Mouse (Mus musculus): Measurements from ENCODE around the gene Crip1. TPM values are rescaled to one million over a fixed set of nuclear protein-coding genes. Genes with fewer than 3 reads are reported as not detected.

Crip1 gene
- 1,000 to 10,000 TPM; 1,349 to 2,216 TPM for polyA plus RNA-seq (2017; shearing (Covaris generic))

DNA sequence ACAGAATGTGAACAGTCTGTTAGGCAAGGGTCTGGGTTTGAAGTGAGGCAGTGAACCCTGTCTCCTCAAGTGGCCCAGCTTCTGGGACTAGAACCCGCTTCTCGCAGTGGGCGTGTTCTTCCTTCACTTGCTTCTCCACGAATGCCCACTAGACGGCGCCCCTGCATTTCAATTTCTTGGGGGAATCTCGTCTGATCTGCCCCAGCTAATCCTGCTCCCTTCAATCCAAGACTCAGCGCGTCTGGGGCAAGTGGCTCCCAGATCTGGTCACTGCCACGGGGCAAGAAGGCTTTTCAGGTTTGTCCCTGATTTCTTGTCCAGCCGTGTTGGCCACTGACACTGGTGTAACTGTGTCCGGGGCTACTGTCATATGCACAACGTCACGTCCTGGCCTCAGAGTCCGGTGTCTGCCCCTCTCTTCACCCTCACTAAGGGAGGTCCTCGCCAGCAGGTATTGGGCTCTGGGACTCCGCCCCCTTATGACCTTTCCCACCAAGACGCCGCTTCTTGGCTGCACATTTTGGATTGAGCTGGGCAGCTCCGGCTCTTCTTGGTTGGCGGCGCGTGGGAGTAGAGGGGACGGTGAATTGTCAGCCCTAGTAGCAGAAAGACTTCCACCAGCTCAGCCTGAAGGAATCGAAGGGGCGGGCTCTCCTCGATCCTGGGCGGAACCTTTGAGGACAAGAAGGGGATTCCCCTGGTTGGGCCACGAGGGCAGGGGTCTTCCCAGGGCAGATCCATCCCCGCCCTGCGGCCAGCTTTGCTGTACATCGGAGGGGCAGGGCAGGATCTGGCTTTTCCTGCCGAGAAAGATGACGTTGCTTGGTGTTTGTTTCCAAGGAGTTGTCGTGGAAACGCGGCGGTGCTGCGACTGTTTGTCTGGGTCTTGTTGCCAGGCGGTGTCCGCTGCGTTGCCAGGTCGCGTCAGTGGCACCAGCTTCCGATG lies at the start of gene Crip1:
Gene Crip1, plus strand, starts transcription at position 205 of the 946 bp plus-strand sequence.

DNA sequence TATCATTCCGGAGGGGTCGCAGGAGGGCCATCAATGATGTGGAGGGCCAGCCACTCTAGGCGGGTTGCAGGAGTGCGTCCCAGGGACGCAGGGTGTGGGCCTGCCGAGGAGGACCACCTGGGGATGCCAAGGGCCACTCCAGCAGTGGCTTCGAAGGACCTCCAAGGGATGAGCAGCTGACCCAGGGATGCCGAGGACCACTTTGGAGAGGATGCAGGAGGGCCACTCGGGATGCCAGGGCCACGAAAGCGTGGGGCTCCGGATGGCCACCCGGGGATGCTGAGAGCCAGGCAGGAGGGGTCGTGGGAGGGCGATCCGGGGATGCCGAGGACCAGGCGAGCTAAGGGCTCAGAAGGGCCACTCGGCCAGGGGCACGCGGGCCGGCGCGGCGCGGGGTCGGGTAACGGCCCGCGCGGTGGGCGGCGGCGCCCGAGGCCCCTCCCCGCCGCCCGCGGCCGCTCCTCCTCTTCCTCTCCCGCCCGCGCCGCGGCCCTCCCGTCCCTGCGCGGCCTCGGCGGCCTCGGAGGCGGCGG lies 48.3 kb upstream of the Crip1 start, which contains the start of gene Mta1:
Gene Mta1, plus strand, starts transcription at position 530 of the 533 bp plus-strand sequence.

DNA sequence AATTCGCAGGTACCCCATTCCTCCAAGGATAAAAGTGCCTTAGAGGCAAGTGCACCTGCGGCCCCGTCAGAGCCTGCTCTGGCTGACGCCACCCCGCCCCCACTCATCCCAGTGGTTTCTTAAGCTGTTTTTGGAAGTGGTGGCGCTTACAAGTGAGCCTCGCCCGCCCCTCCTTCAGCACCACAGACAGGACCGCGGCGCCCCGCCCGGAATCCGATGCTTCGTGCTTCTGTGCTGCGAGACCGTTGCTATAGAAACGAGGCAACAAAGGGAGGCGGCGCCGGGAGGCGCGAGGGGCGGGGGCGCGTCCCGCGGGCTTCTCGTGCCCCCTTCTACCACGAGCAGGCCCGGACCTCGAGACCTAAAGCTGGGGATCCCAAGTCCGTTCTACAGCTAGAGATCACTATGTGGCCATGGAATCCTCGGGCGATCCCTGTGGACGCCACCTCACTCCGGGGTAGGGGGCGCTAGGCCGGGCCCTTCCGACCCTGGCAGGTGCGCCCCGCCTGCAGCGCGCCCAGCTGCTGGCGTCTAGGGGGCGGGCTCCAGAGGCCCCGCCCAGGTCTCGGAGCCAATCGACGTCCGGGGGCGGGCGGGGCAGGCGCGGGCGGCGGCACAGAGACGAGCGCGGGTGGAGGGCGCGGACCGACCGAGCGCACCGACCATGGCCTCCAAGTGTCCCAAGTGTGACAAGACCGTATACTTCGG lies 6.1 kb upstream of the Crip1 start, which contains the start of gene Crip2:
Gene Crip2, plus strand, starts transcription at position 329 of the 708 bp plus-strand sequence.

DNA sequence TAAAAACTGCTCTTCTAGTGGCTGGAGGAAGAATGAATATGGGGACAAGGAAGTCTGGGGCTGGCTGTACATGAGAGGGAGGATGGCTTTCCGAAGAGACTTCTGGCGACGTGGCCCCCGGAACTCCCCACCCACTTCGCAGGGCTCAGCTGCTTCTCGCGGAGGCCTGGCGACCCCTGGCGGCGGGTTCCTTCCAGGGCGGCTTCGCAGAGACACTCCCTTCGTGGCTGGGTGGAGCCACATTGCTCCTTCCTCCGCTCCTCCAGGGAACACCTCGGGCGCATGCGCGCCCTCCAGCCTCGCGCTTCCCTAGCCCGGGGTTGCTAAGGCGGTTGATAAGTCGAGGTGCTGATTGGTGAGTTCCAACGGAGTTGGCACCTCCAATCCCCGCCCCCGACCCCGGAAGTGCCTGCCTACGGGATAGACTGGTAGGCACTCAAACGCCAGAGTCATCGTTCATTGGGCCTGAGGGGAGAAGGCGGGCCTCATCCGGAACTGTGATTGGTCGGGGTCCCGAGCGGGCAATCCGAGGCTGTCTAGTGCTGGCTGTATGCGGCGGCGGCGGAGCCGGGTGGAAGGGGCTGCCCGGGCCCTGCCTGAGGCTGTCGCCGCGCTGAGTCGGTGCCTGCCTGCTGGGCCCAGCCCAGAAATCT lies 9.9 kb downstream of the Crip1 start, which contains the start of gene Tedc1:
Gene Tedc1, plus strand, starts transcription at position 535 of the 653 bp plus-strand sequence.

DNA sequence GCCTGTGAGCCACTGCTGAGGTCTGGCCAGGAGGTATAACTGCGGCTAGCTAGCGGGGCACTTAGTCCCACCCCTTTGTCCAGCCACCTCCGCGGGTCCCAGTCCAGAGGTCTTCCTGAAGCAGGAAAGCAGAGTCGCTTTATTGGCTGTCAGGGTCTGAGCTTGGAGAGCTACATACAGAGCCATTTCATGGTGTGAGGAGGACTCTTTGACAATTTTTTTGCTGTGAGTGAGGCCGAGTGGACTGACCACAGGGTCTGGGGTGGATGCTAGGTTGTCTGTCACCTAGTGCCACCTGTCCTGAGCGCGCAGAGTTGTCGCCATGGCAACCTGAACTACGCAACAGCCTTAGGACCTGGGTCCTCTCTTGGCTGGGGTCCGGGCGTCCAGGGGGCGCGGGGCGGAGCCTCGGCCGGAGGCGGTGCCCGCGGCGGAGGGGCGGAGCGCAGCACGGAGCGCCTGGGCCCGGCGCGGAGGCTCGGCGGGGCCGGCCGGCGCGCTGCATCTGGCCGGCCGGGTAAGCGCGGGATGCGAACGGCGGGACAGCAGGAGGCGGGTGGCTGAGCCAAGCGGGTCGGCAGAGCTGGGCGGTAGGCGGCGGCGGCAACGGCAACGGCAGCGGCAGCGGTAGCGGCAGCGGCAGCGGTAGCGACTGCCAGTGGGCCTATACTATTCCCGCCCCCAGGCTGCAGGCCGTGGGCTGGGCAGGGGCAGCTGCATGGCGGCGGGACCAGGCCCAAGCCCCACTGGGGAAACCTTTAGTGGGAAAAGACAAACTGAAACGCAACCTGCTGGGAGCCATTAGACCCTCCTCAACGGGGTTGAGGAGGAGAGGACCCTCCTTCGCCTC lies 39.6 kb downstream of the Crip1 start, which contains the start of gene Tmem121:
Gene Tmem121, plus strand, starts transcription at position 489 of the 850 bp plus-strand sequence.

Other genes starting within 250 kb of the Crip1 start
- 1 to 10 TPM; 1.1 to 2.1 TPM for gene Jag2, start 216.5 kb upstream of the Crip1 start, polyA plus RNA-seq (2017; shearing (Covaris generic))
- gene Nudt14, start 204.2 kb upstream of the Crip1 start, polyA plus RNA-seq (2017; shearing (Covaris generic)): 10 to 100 TPM; 53.5 to 60.1 TPM
- 10 to 100 TPM; 41.0 to 48.6 TPM for gene Btbd6, start 169.8 kb upstream of the Crip1 start, polyA plus RNA-seq (2017; shearing (Covaris generic))
- gene Brf1, start 145.6 kb upstream of the Crip1 start, polyA plus RNA-seq (2017; shearing (Covaris generic)): 100 to 1,000 TPM; 143 to 169 TPM
- 10 to 100 TPM; 11.4 to 22.8 TPM for gene Pacs2, start 131.8 kb upstream of the Crip1 start, polyA plus RNA-seq (2017; shearing (Covaris generic))
- not detected for gene Tex22, start 71.8 kb upstream of the Crip1 start, polyA plus RNA-seq (2017; shearing (Covaris generic))
- 10 to 100 TPM; 35.7 to 37.9 TPM for gene Mta1, start 48.0 kb upstream of the Crip1 start, polyA plus RNA-seq (2017; shearing (Covaris generic))
- 1 to 10 TPM; 3.1 to 6.4 TPM for gene Crip2, start 6.1 kb upstream of the Crip1 start, polyA plus RNA-seq (2017; shearing (Covaris generic))
- gene Tedc1, start 10.1 kb downstream of the Crip1 start, polyA plus RNA-seq (2017; shearing (Covaris generic)): 10 to 100 TPM; 10.4 to 13.7 TPM
- 1 to 10 TPM in 1 of 2 experiments, not detected in 1; 2.8 TPM for gene Tmem121, start 39.6 kb downstream of the Crip1 start, polyA plus RNA-seq (2017; shearing (Covaris generic))

Measured in activated CD4-positive, CD25-positive, alpha-beta regulatory T cell (primary cell).